Mouse (Mus musculus) heart, postnatal 0 days (tissue): Measurements from ENCODE around the gene Sapcd1.

Experiments used
- CTCF ChIP-seq: IDR thresholded peaks from 2 replicates; pipeline ENCODE4 v1.5.1; 2016; ENCODE audit warnings: antibody characterized with exemption, control low read depth, low read depth
- EP300 ChIP-seq: IDR thresholded peaks from 2 replicates; pipeline ENCODE4 v1.6.1; 2016; ENCODE audit warnings: antibody characterized with exemption, low read depth

GRCm38 (mm10) chr17:35022541-35023060 lies 5.2 kb downstream of the Sapcd1 start:
- TF ChIP-seq CTCF, result no peak
- TF ChIP-seq EP300, result no peak
